Mouse (Mus musculus): ENCODE measurements around the gene Gabrr1.

DNA sequence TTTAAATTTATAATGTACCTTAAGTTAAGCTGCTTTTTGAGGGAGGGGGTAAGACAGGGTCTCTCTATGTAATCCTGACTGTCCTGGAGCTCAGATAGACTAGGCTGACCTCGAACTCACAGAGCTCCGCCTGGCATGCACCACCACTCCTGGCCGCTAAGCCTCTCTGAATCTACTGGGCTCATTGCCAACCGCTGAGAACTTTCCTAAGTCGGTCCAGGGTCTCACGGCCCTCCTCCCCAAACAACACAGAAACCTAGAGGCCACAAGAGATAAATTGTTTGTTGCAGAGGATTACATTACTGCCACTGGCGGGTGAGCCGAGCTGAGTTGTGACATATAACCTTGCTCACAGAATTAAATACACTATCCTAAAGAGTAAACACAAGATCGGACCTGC is 55.8 kb downstream of the Gabrr1 start:
- TF ChIP-seq CTCF (IDR thresholded peaks at IDR 0.05; ENCODE audit: control insufficient read depth, insufficient read depth, low read length) (no peak), POLR2A (IDR thresholded peaks at IDR 0.05; ENCODE audit: borderline replicate concordance, control insufficient read depth, low read depth, low read length) (no peak)

Measured in bone marrow, adult 2 months (tissue).